Mouse (Mus musculus) embryonic facial prominence, embryonic 15.5 days (tissue): ENCODE measurements at regions not wholly inside any gene's neighbourhood (a gene's known extent, or its start where the extent isn't known, plus 50 kb on each side); places are given as distances from the start of the nearest gene placed in this dataset.

Experiments used
- ATAC-seq: fragments of 200-750 bp; cut with Nextera tagmentation; 2 replicates; pipeline ENCODE4 v1.8.0; 2017; ENCODE audit warnings: low read depth, moderate TSS enrichment; ENCODE audit not compliant: insufficient number of reproducible peaks, low FRiP score, low TSS enrichment
- H3K27ac ChIP-seq: fragments of 300-500 bp; sonication (generic); replicated peaks from 2 replicates; pipeline ENCODE4 v1.5.1; 2015; ENCODE audit warnings: mild to moderate bottlenecking, inconsistent platforms
- H3K27me3 ChIP-seq: fragments of 300-500 bp; sonication (generic); 2 replicates; pipeline ENCODE4 v1.6.1; 2015; ENCODE audit warnings: inconsistent platforms
- H3K36me3 ChIP-seq: fragments of 300-500 bp; sonication (generic); 2 replicates; pipeline ENCODE4 v1.6.1; 2015; ENCODE audit warnings: mild to moderate bottlenecking, inconsistent platforms
- H3K4me1 ChIP-seq: fragments of 300-500 bp; sonication (generic); 2 replicates; pipeline ENCODE4 v1.6.1; 2015; ENCODE audit warnings: inconsistent platforms
- H3K4me2 ChIP-seq: fragments of 300-500 bp; sonication (generic); replicated peaks from 2 replicates; pipeline ENCODE4 v1.6.1; 2015; ENCODE audit warnings: mild to moderate bottlenecking, inconsistent platforms
- H3K4me3 ChIP-seq: fragments of 300-500 bp; sonication (generic); replicated peaks from 2 replicates; pipeline ENCODE4 v1.5.1; 2015; ENCODE audit warnings: mild to moderate bottlenecking, inconsistent platforms
- H3K9ac ChIP-seq: fragments of 300-500 bp; sonication (generic); 2 replicates; pipeline ENCODE4 v1.6.1; 2015; ENCODE audit warnings: inconsistent platforms
- H3K9me3 ChIP-seq: fragments of 300-500 bp; sonication (generic); replicated peaks from 2 replicates; pipeline ENCODE4 v1.6.1; 2016; ENCODE audit warnings: inconsistent platforms
- WGBS: fragments of 180-500 bp; shearing (Covaris S2); methylation state at CpG from one replicate; pipeline ENCODE4 v1.1.7; 2015; 5-methylcytosine and 5-hydroxymethylcytosine counted together

- no peak for ATAC-seq
- Histone ChIP-seq H3K4me1 (no peaks in the 10 kb centered on the region), H3K4me3 (no peak overlapping the region), H3K27ac (no peak overlapping the region), H3K36me3 (no peaks in the 10 kb centered on the region), H3K27me3 (no peaks in the 10 kb centered on the region), H3K4me2 (no peak overlapping the region), H3K9me3 (no peaks in the 10 kb centered on the region), H3K9ac (no peak overlapping the region)
- WGBS, result 77% methylated on average over 5 of the region's 5 CpGs
Measured at GRCm38 (mm10) chr3:129044834-129045233, 154.8 kb upstream of the Pitx2 start.

DNA sequence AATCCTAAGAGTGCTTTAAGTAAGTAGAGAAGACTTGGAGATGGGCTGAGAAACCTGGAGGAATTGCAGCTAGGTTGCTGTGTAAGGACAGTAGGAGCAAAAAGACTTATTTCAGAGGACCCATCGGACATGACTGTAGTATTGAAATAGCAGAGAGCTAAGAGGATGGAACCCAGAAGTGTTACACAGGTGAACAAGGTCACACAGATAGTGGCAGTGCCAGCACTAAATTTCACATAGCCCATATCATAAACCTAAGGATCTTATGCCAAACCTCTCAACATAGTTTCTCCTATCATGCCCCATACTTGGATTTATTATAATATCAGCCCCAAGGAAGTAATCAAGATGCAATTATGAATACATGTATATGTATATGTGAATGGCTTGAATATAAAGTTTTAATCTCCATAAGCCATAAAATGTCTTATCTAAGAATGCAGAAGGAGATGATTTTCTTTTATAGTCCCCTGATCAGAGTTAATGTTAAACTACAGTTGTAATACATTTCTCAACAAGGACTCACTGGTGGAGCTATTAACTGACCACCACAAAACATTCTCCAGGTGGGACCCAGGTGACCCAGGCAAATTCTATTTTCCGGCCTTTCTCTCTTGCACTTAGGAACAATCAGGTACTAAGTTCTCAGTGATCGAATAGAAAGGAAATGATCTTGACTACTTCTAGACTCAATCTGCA is 149.6 kb upstream of the Pitx2 start:
- 92% methylated on average over 3 of the region's 3 CpGs for WGBS
- no peak for ATAC-seq
- Histone ChIP-seq H3K27ac (no peak overlapping the region), H3K9me3 (no peaks in the 10 kb centered on the region), H3K4me1 (no peaks in the 10 kb centered on the region), H3K4me2 (no peak overlapping the region), H3K36me3 (no peaks in the 10 kb centered on the region), H3K9ac (no peak overlapping the region), H3K4me3 (no peak overlapping the region), H3K27me3 (no peaks in the 10 kb centered on the region)

GRCm38 (mm10) chr3:129065457-129066364 is 134.0 kb upstream of the Pitx2 start:
- H3K4me1 ChIP-seq, result peaks cover 23% of the 10 kb centered on the region
- H3K4me2 ChIP-seq, result peak overlapping the region; percentile 40
- H3K9me3 ChIP-seq, result no peaks in the 10 kb centered on the region
- ATAC-seq, result peak; percentile 68; the same call in 1 of the 2 replicates
- WGBS, result 12% methylated on average over 19 of the region's 19 CpGs
- no peak overlapping the region for H3K9ac ChIP-seq
- H3K27me3 ChIP-seq, result no peaks in the 10 kb centered on the region
- H3K4me3 ChIP-seq, result no peak overlapping the region
- H3K36me3 ChIP-seq, result no peaks in the 10 kb centered on the region
- H3K27ac ChIP-seq, result no peak overlapping the region; the same call in 1 of the 2 replicates

DNA sequence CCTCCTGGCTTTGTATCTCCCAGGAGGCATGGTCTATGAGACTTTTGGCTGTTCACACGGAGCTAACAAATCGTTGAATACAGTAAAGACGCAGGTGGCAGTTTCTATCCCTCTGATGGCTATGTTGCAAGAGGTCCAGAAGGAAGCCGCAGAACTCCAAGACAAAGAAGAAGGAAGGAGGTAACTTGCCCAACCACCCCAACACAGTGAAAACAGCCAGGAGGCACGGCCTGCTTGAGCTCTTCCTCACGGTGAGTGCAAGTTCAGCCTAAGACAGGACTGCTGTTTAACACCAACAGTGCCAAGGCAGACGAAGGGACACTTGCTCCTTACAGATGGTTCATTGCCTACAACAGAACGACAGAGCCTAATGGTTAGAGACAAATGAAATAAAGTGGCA is 130.0 kb upstream of the Pitx2 start:
- WGBS, result 73% methylated on average over 8 of the region's 8 CpGs

DNA sequence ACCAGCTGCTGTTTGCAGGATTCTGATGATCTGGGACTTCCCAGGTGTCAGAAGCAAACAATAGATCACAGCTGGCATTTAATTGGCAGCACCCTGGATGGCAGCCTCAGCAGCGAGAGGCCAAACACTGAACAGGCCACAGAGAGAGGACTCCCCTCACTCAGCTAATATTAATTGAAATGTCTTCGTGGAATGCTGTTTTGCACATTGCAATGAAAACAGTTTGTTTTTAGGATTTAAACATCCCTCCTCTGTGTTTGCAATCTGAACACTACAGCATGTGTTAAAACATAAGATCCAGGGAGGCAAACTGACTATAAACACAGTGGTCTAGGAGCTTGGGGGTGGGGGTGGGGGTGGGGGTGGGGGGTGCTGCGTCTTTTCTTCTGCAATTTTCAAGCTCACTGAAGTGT is 129.2 kb upstream of the Pitx2 start:
- Histone ChIP-seq H3K4me1 (peaks cover 21% of the 10 kb centered on the region), H3K27ac (no peak overlapping the region), H3K9ac (no peak overlapping the region), H3K27me3 (0 out of 2 replicates have a peak, but pooled peaks cover 6% of the 10 kb centered on the region), H3K9me3 (no peaks in the 10 kb centered on the region), H3K4me3 (no peak overlapping the region), H3K36me3 (no peaks in the 10 kb centered on the region), H3K4me2 (no peak overlapping the region)
- 12% methylated on average over 3 of the region's 3 CpGs for WGBS
- ATAC-seq, result peak; percentile 24; the same call in 1 of the 2 replicates

More for the DNA sequence above, 130.0 kb upstream of the Pitx2 start:
- Histone ChIP-seq H3K4me1 (peaks cover 23% of the 10 kb centered on the region), H3K27ac (no peak overlapping the region), H3K4me2 (no peak overlapping the region), H3K9me3 (no peaks in the 10 kb centered on the region), H3K4me3 (no peak overlapping the region), H3K27me3 (no peaks in the 10 kb centered on the region), H3K36me3 (no peaks in the 10 kb centered on the region), H3K9ac (no peak overlapping the region)
- no peak for ATAC-seq

- Histone ChIP-seq H3K27ac (no peak overlapping the region), H3K4me1 (peaks cover 17% of the 10 kb centered on the region), H3K9me3 (no peaks in the 10 kb centered on the region), H3K4me3 (no peak overlapping the region), H3K4me2 (no peak overlapping the region), H3K27me3 (0 out of 2 replicates have a peak, but pooled peaks cover 6% of the 10 kb centered on the region), H3K9ac (no peak overlapping the region), H3K36me3 (no peaks in the 10 kb centered on the region)
- ATAC-seq, result no peak
- WGBS, result 66% methylated on average over 7 of the region's 7 CpGs
Measured at GRCm38 (mm10) chr3:129071002-129071401, 128.7 kb upstream of the Pitx2 start.

DNA sequence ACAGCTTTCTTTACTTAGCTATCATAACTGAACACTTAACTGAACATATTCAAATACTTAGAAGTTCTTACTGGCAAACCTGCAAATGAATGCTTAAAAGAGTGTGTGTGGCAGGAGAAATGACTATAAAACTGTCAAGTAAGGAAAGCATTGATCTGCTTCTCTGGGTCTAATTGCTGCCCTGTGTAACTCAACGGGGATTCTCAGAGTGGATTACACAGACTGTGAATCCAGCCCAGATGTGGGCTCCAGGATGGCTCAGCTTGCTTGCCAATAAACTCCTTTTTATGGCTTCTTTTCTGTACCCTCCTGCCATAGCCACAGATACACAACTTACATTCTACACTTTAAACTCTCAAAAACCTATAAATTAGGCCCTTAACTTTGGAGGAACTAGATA is 123.3 kb upstream of the Pitx2 start:
- Histone ChIP-seq H3K36me3 (no peaks in the 10 kb centered on the region), H3K27ac (no peak overlapping the region), H3K9me3 (no peaks in the 10 kb centered on the region), H3K4me3 (no peak overlapping the region), H3K27me3 (0 out of 2 replicates have a peak, but pooled peaks cover 6% of the 10 kb centered on the region), H3K4me2 (no peak overlapping the region), H3K4me1 (no peaks in the 10 kb centered on the region), H3K9ac (no peak overlapping the region)
- no peak for ATAC-seq
- 21% methylated on average over 1 of the region's 1 CpGs for WGBS

DNA sequence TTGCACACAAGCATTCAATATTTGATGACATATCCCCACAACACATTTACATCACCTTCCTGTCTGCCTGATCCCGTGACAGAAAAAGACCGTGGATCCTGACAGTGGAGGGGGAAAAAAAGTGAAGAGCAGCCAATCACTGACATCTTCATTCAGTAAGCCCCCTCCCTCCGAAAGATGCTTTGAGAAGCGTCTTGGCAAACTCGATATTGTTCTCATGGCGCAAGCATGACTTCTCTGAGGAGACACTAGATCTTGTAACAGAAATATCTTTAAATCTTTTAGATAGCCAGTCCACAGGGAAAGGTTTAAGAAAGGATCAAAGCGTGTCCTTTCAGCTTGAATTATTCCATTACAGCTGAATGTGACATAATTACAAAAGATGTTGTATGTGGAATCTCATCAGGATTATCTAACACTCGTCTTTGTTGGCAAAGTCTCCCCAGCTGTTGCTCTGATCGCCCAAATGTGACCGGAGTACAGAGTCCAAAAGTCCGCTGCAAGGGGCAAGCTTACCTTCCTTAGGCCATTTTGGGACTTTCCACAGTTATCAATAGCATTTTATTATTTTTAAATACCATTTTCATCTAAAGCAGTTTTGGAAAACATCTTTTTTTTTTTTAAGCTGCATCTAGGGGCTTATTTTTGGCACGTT is 95.8 kb upstream of the Pitx2 start:
- H3K4me2 ChIP-seq, result no peak overlapping the region

GRCm38 (mm10) chr3:129104811-129105210 is 94.9 kb upstream of the Pitx2 start:
- H3K36me3 ChIP-seq, result no peaks in the 10 kb centered on the region
- H3K4me3 ChIP-seq, result no peak overlapping the region
- no peak for ATAC-seq
- no peak overlapping the region for H3K4me2 ChIP-seq
- H3K27me3 ChIP-seq, result no peaks in the 10 kb centered on the region
- H3K9me3 ChIP-seq, result no peaks in the 10 kb centered on the region
- H3K9ac ChIP-seq, result no peak overlapping the region
- WGBS, result 68% methylated on average over 9 of the region's 9 CpGs
- no peaks in the 10 kb centered on the region for H3K4me1 ChIP-seq
- H3K27ac ChIP-seq, result no peak overlapping the region

More for the DNA sequence above, 95.8 kb upstream of the Pitx2 start:
- H3K4me3 ChIP-seq, result no peak overlapping the region
- no peak overlapping the region for H3K9ac ChIP-seq
- ATAC-seq, result no peak
- no peaks in the 10 kb centered on the region for H3K9me3 ChIP-seq
- H3K4me1 ChIP-seq, result no peaks in the 10 kb centered on the region
- no peaks in the 10 kb centered on the region for H3K36me3 ChIP-seq
- 68% methylated on average over 12 of the region's 12 CpGs for WGBS
- H3K27me3 ChIP-seq, result no peaks in the 10 kb centered on the region
- no peak overlapping the region for H3K27ac ChIP-seq

DNA sequence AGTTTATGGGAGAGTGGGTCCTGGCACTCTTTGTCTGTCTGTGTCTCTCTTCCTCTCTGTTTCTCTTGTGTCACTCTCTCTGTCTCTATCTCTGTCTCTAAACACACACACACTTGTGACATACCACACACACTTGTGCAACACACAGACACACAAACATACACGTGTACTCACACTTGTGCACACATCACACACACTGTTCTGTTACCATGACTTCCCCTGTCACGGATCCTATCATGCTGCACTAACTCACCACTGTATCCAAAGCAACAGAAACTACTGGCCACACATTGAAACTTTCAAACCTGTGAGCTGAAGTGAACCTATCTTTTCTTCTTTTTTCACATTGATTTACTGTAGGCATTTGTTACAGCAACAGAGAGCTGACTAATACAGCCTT is 93.5 kb upstream of the Pitx2 start:
- Histone ChIP-seq H3K36me3 (no peaks in the 10 kb centered on the region), H3K27ac (no peak overlapping the region), H3K9ac (no peak overlapping the region), H3K4me3 (no peak overlapping the region), H3K4me1 (no peaks in the 10 kb centered on the region), H3K4me2 (no peak overlapping the region), H3K27me3 (no peaks in the 10 kb centered on the region), H3K9me3 (no peaks in the 10 kb centered on the region)
- ATAC-seq, result no peak
- 82% methylated on average over 2 of the region's 2 CpGs for WGBS

DNA sequence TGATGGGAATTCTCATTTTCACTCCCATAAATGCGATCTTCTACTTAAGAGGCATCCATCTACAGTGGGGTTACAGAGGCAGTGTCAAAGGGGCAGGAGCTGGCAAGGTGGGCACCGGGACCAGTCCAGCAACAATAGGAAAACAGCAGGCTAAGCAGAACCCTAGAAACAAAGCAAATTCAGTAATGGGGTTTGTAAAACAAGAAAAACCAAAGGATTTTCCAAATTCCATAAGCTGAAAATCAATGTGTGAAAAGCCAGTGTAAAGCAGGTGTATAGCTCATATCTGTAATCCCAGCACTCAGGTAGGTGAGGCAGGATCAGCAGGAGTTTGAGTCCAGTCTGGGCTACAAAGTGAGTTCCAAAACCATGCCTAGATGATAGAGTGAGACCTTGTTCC is 69.2 kb upstream of the Pitx2 start:
- Histone ChIP-seq H3K36me3 (no peaks in the 10 kb centered on the region), H3K4me2 (no peak overlapping the region), H3K9ac (no peak overlapping the region), H3K4me3 (no peak overlapping the region), H3K27ac (no peak overlapping the region), H3K9me3 (no peaks in the 10 kb centered on the region), H3K27me3 (no peaks in the 10 kb centered on the region), H3K4me1 (no peaks in the 10 kb centered on the region)
- WGBS, result 95% methylated on average over 2 of the region's 2 CpGs
- no peak for ATAC-seq
